Mouse (Mus musculus) heart, adult 2 months (tissue): ENCODE results near the gene Pim3. TPM values are rescaled to one million over a fixed set of nuclear protein-coding genes. Genes with fewer than 3 reads are reported as not detected.

ENCODE experiments used
- DNase-seq, 2 experiments: peaks; one replicate each; pipeline ENCODE4 v3.0.0; 2021
- H3K27ac ChIP-seq: fragments of 200-600 bp; 2 replicates; pipeline ENCODE4 v1.8.1; 2022
- H3K27me3 ChIP-seq: fragments of 200-500 bp; 2 replicates; pipeline ENCODE4 v1.6.1; 2012; ENCODE audit warnings: mild to moderate bottlenecking, low read length, inconsistent platforms, mixed read lengths; ENCODE audit not compliant: control insufficient read depth, insufficient read depth
- H3K36me3 ChIP-seq: fragments of 200-500 bp; 2 replicates; pipeline ENCODE4 v1.6.1; 2012; ENCODE audit warnings: low read length, inconsistent platforms; ENCODE audit not compliant: control insufficient read depth, insufficient read depth
- H3K4me1 ChIP-seq: fragments of 200-500 bp; 2 replicates; pipeline ENCODE4 v1.6.1; 2011; ENCODE audit warnings: low read length; ENCODE audit not compliant: control insufficient read depth, insufficient read depth
- H3K4me3 ChIP-seq: fragments of 200-600 bp; 2 replicates; pipeline ENCODE4 v1.8.1; 2022
- H3K79me2 ChIP-seq: fragments of 200-500 bp; replicated peaks from 2 replicates; pipeline ENCODE4 v1.6.1; 2012; ENCODE audit warnings: mild to moderate bottlenecking, inconsistent platforms, low read length, moderate library complexity, mixed read lengths; ENCODE audit not compliant: control insufficient read depth, insufficient read depth
- H3K9ac ChIP-seq: fragments of 200-500 bp; 2 replicates; pipeline ENCODE4 v1.6.1; 2012; ENCODE audit warnings: low read depth, mild to moderate bottlenecking, control low read depth, inconsistent platforms, low read length, mixed read lengths
- CTCF ChIP-seq: fragments of 200-600 bp; IDR thresholded peaks from 2 replicates; pipeline ENCODE4 v1.8.1; 2022; ENCODE audit warnings: antibody characterized with exemption, mild to moderate bottlenecking, moderate library complexity
- EP300 ChIP-seq: fragments of 200-500 bp; IDR thresholded peaks from 2 replicates; pipeline ENCODE4 v1.6.1; 2011; ENCODE audit warnings: low read depth, low read length, control low read depth; ENCODE audit not compliant: insufficient read depth
- POLR2A ChIP-seq: fragments of 200-500 bp; IDR thresholded peaks from 2 replicates; pipeline ENCODE4 v1.6.1; 2011; ENCODE audit warnings: mild to moderate bottlenecking, low read depth, low read length, control low read depth; ENCODE audit not compliant: insufficient read depth
- WGBS: fragments of 180-500 bp; shearing (Covaris S2); methylation state at CpG from one replicate; pipeline ENCODE4 v1.1.7; 2018; 5-methylcytosine and 5-hydroxymethylcytosine counted together
- intact Hi-C: fragments of 180-260 bp; cut with DNase I; formaldehyde crosslinking; loops from one replicate; pipeline ENCODE4 v1.15.1; 2025
- polyA plus RNA-seq: library from polyadenylated mRNA; depleted of rRNA; stranded (reverse); fragments of >200 nt; gene quantifications from 2 replicates; pipeline ENCODE4 v1.2.3, GENCODE M21; 2012
- total RNA-seq, 2 experiments: library from RNA; stranded (reverse); gene quantifications; 2 replicates each; pipeline ENCODE4 v1.2.3; 2021

The Pim3 gene
- total and polyA plus RNA-seq, 3 experiments = 58.8 to 133 (median 95.3) TPM

- Histone ChIP-seq H3K36me3 (no peaks in the 10 kb centered on the region), H3K9ac (no peak overlapping the region), H3K27ac (no peak overlapping the region), H3K4me1 (no peaks in the 10 kb centered on the region), H3K79me2 (no peaks in the 10 kb centered on the region), H3K27me3 (no peaks in the 10 kb centered on the region), H3K4me3 (no peak overlapping the region)
- WGBS = 81% methylated on average over 6 of the region's 6 CpGs
- intact Hi-C loops = no loop called here
- TF ChIP-seq POLR2A (no peak), CTCF (no peak), EP300 (no peak)
- no peak for DNase-seq
Observed at GRCm38 (mm10) chr15:88885376-88885775, 23.4 kb downstream of the Pim3 start.

- no peak for DNase-seq
- H3K27me3 ChIP-seq = peaks cover 2% of the 10 kb centered on the region; the same call in 1 of the 2 replicates
- no peak overlapping the region for H3K4me3 ChIP-seq
- 82% methylated on average over 3 of the region's 3 CpGs for WGBS
- peaks cover 4% of the 10 kb centered on the region for H3K4me1 ChIP-seq
- H3K79me2 ChIP-seq = no peaks in the 10 kb centered on the region
- intact Hi-C loops = no loop called here
- TF ChIP-seq POLR2A = no peak
- no peak for TF ChIP-seq CTCF
- TF ChIP-seq EP300 = no peak
- H3K36me3 ChIP-seq = no peaks in the 10 kb centered on the region
- no peak overlapping the region for H3K27ac ChIP-seq
- no peak overlapping the region for H3K9ac ChIP-seq
Observed at GRCm38 (mm10) chr15:88889032-88889431, 27.0 kb downstream of the Pim3 start.

- Histone ChIP-seq H3K4me1 (peaks cover 4% of the 10 kb centered on the region), H3K9ac (no peak overlapping the region), H3K79me2 (no peaks in the 10 kb centered on the region), H3K27me3 (peaks cover 2% of the 10 kb centered on the region; the same call in 1 of the 2 replicates), H3K4me3 (no peak overlapping the region), H3K27ac (no peak overlapping the region), H3K36me3 (no peaks in the 10 kb centered on the region)
- TF ChIP-seq POLR2A = no peak
- no peak for TF ChIP-seq CTCF
- TF ChIP-seq EP300 = no peak
- WGBS = 97% methylated on average over 3 of the region's 3 CpGs
- no peak for DNase-seq
- intact Hi-C loops = no loop called here
Observed at GRCm38 (mm10) chr15:88889994-88890393, 28.0 kb downstream of the Pim3 start.

GRCm38 (mm10) chr15:88890751-88891675 lies 29.0 kb downstream of the Pim3 start:
- Histone ChIP-seq H3K79me2 (no peaks in the 10 kb centered on the region), H3K4me3 (peak overlapping the region; percentile 45), H3K27ac (no peak overlapping the region), H3K36me3 (no peaks in the 10 kb centered on the region), H3K9ac (peak overlapping the region; percentile 17; the same call in 1 of the 2 replicates), H3K27me3 (peaks cover 2% of the 10 kb centered on the region; the same call in 1 of the 2 replicates), H3K4me1 (peaks cover 4% of the 10 kb centered on the region)
- intact Hi-C loops = no loop called here
- WGBS = 4% methylated on average over 41 of the region's 41 CpGs
- no peak for TF ChIP-seq POLR2A
- TF ChIP-seq CTCF = no peak
- no peak for TF ChIP-seq EP300
- DNase-seq = peak; percentile 61 to 71

GRCm38 (mm10) chr15:88891676-88892040 lies 29.7 kb downstream of the Pim3 start:
- WGBS = 77% methylated on average over 8 of the region's 8 CpGs
- Histone ChIP-seq H3K4me1 (peaks cover 4% of the 10 kb centered on the region), H3K4me3 (no peak overlapping the region), H3K27me3 (peaks cover 2% of the 10 kb centered on the region; the same call in 1 of the 2 replicates), H3K9ac (no peak overlapping the region), H3K36me3 (no peaks in the 10 kb centered on the region), H3K79me2 (no peaks in the 10 kb centered on the region), H3K27ac (no peak overlapping the region)
- intact Hi-C loops = no loop called here
- TF ChIP-seq CTCF (no peak), EP300 (no peak), POLR2A (no peak)
- DNase-seq = no peak

- peaks cover 2% of the 10 kb centered on the region; the same call in 1 of the 2 replicates for H3K27me3 ChIP-seq
- intact Hi-C loops = no loop called here
- DNase-seq = no peak
- peaks cover 4% of the 10 kb centered on the region for H3K4me1 ChIP-seq
- TF ChIP-seq POLR2A (no peak), EP300 (no peak), CTCF (no peak)
- no peak overlapping the region for H3K27ac ChIP-seq
- 58% methylated on average over 1 of the region's 1 CpGs for WGBS
- H3K79me2 ChIP-seq = no peaks in the 10 kb centered on the region
- no peak overlapping the region for H3K4me3 ChIP-seq
- no peak overlapping the region for H3K9ac ChIP-seq
- no peaks in the 10 kb centered on the region for H3K36me3 ChIP-seq
Observed at GRCm38 (mm10) chr15:88892252-88892651, 30.3 kb downstream of the Pim3 start.
